Mouse (Mus musculus) ES-Bruce4 (cell line): Measurements from ENCODE around the gene Kcnc4. TPM values are rescaled to one million over a fixed set of nuclear protein-coding genes. Genes with fewer than 3 reads are reported as not detected.

ENCODE experiments used
- H3K27ac ChIP-seq: 2 replicates; pipeline ENCODE4 v1.5.1; 2012; ENCODE audit warnings: low read length, inconsistent platforms; ENCODE audit not compliant: insufficient read depth
- H3K27me3 ChIP-seq: 2 replicates; pipeline ENCODE4 v1.6.1; 2012; ENCODE audit warnings: mild to moderate bottlenecking, low read length, inconsistent platforms; ENCODE audit not compliant: control insufficient read depth, poor library complexity, insufficient read depth, severe bottlenecking
- H3K36me3 ChIP-seq: 2 replicates; pipeline ENCODE4 v1.6.1; 2012; ENCODE audit warnings: inconsistent platforms, mild to moderate bottlenecking, low read length, moderate library complexity; ENCODE audit not compliant: control insufficient read depth, poor library complexity, insufficient read depth, severe bottlenecking
- H3K4me1 ChIP-seq: one replicate; pipeline ENCODE4 v1.8.1; 2011; ENCODE audit warnings: low read length; ENCODE audit not compliant: control insufficient read depth, insufficient read depth
- H3K4me3 ChIP-seq: 2 replicates; pipeline ENCODE4 v1.5.1; 2011; ENCODE audit warnings: low read depth, mild to moderate bottlenecking, low read length
- H3K9ac ChIP-seq: 2 replicates; pipeline ENCODE4 v1.6.1; 2012; ENCODE audit warnings: low read depth, mild to moderate bottlenecking, inconsistent platforms; ENCODE audit not compliant: poor library complexity, severe bottlenecking
- H3K9me3 ChIP-seq: replicated peaks from 2 replicates; pipeline ENCODE4 v1.6.1; 2012; ENCODE audit warnings: mild to moderate bottlenecking, low read length, inconsistent platforms; ENCODE audit not compliant: control insufficient read depth, poor library complexity, insufficient read depth, severe bottlenecking
- CTCF ChIP-seq: IDR thresholded peaks from one replicate; pipeline ENCODE4 v1.8.1; 2011; ENCODE audit warnings: low read depth, low read length
- EP300 ChIP-seq: IDR thresholded peaks from 2 replicates; pipeline ENCODE4 v1.6.1; 2011; ENCODE audit warnings: low read depth, low read length; ENCODE audit not compliant: insufficient read depth
- POLR2A ChIP-seq: IDR thresholded peaks from one replicate; pipeline ENCODE4 v1.8.1; 2011; ENCODE audit warnings: low read length; ENCODE audit not compliant: insufficient read depth
- polyA plus RNA-seq: library from polyadenylated mRNA; stranded (reverse); fragments of >200 nt; gene quantifications from 2 replicates; pipeline ENCODE4 v1.2.4, GENCODE M21; 2011; ENCODE audit warnings: low read depth; ENCODE audit not compliant: missing spikeins, insufficient read depth, insufficient read length

Kcnc4 gene
- polyA plus RNA-seq, 1 experiment = 0.97 TPM

DNA sequence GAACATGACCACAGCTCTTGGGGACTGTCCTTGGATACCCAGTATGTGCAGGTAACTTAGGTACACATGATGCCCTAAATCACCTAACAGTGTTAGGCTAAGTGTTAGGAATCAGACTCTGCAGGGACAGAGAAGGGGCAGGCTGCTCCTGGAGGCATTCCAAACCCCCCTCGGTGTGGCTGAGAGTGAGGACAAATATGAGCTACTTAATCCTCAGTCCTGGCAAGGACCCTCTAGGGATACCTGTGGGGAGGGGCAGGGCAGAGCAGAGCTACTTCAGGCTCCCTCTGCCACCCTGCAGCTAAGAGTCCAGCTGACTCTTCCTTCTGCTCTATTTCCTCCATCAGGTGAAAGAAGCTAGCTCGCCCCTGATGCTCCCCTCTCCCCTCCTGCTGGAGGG is 46.3 kb downstream of the Kcnc4 start:
- no peak overlapping the region for H3K9ac ChIP-seq
- no peaks in the 10 kb centered on the region; the same call in 1 of the 2 replicates for H3K9me3 ChIP-seq
- no peaks in the 10 kb centered on the region for H3K36me3 ChIP-seq
- H3K27me3 ChIP-seq = no peaks in the 10 kb centered on the region
- no peaks in the 10 kb centered on the region for H3K4me1 ChIP-seq
- TF ChIP-seq EP300 (no peak), CTCF (no peak), POLR2A (no peak)
- no peak overlapping the region for H3K4me3 ChIP-seq
- H3K27ac ChIP-seq = no peak overlapping the region

DNA sequence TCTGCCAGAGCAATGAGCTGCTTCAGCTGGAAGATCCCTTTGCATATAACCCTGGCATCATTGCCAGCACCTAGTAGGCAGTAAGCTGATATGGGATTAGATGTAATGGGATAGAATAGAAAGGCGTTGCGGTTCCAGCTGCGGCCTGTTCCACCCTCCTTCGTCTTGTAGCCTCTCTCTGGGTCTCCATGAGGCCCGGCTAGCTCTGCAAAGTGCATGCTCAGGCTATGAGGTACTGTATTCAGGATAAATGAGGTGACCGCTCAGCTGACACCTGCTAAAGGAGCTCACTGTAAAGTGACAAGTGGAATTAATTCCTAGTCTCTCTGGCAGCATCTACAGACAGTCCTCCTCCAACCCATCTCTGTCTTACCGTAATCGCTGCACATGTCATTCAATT is 46.8 kb downstream of the Kcnc4 start:
- H3K4me3 ChIP-seq = no peak overlapping the region
- no peaks in the 10 kb centered on the region for H3K27me3 ChIP-seq
- no peaks in the 10 kb centered on the region; the same call in 1 of the 2 replicates for H3K9me3 ChIP-seq
- no peak overlapping the region for H3K9ac ChIP-seq
- H3K36me3 ChIP-seq = no peaks in the 10 kb centered on the region
- no peak overlapping the region for H3K27ac ChIP-seq
- no peaks in the 10 kb centered on the region for H3K4me1 ChIP-seq
- TF ChIP-seq POLR2A (no peak), EP300 (no peak), CTCF (no peak)

DNA sequence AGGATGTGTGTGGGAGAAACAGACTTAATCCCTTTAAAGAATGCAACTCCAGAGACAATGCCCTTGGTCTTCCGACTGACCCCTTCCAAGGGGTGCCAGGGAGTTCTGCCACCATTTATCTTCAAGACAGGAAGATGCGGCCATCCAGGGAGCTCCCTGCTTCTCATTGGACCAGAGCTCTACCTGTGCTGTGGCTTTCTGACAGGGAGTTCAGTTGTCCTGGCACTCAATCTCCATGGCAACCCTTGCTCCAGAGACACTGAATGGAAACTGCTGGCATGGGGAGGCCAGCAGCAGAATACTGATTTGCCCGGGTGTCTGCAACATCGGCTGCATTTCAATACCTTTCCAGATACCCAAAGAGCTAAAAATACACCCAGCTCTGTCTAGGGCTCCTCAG is 47.7 kb downstream of the Kcnc4 start:
- TF ChIP-seq POLR2A (no peak), CTCF (no peak), EP300 (no peak)
- H3K36me3 ChIP-seq = no peaks in the 10 kb centered on the region
- no peak overlapping the region for H3K9ac ChIP-seq
- H3K9me3 ChIP-seq = no peaks in the 10 kb centered on the region; the same call in 1 of the 2 replicates
- no peak overlapping the region for H3K4me3 ChIP-seq
- H3K4me1 ChIP-seq = no peaks in the 10 kb centered on the region
- H3K27me3 ChIP-seq = no peaks in the 10 kb centered on the region
- H3K27ac ChIP-seq = no peak overlapping the region

DNA sequence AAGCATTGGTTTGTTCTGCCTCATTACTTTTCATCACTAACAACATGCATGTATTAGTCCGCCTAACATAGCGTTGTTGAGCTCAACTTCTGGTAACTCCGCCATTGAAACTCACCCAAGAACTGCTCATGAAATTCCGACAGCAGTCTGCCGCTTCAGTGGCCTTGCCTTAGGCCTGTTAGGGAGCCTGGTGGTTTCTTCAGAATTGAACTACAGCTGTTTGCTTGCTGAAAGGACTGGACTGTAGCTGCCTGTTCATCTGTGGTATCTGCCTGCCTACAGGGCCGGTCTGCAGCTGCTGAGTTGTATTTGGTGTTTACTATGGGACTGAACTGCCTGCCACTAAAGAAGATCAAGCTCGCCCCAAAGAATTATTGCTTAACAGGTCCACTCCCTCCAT is 58.0 kb downstream of the Kcnc4 start:
- no peak overlapping the region for H3K4me3 ChIP-seq
- TF ChIP-seq CTCF = no peak
- TF ChIP-seq EP300 = no peak
- TF ChIP-seq POLR2A = no peak
- no peak overlapping the region for H3K27ac ChIP-seq
- H3K9me3 ChIP-seq = no peaks in the 10 kb centered on the region
- no peaks in the 10 kb centered on the region for H3K4me1 ChIP-seq
- H3K27me3 ChIP-seq = no peaks in the 10 kb centered on the region
- H3K9ac ChIP-seq = no peak overlapping the region
- H3K36me3 ChIP-seq = no peaks in the 10 kb centered on the region

DNA sequence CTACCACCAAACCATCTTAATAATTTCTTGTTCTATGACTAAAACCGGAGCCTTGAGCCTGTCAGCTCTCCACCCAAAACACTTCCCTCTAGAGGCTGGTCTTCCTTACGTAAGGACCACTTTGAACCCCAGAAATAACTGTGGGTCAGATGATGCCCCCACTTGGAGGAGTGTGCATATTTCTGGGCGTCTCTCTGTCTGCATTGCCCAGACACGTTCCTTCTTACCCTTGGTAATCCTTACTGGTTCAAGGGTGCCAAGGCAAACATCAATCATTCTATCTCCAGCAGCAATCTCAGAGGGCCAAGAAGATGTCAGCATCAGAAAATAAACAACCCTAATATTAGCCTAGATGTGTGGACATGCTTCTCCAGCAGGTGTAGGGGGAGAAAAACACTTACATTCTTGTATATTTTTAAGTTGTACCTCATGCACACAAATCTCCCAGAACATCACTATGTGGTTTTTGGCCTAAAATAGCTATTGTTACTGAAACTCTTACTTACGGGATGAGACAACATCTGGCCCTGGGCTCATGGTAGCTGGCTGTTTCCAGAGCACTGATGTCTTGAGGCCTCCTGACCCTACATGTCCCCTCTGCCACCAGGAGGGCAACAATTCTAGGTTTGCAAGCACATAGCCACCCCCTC is 59.2 kb downstream of the Kcnc4 start:
- TF ChIP-seq POLR2A (no peak), EP300 (no peak), CTCF (no peak)
- Histone ChIP-seq H3K9me3 (no peaks in the 10 kb centered on the region), H3K36me3 (no peaks in the 10 kb centered on the region), H3K4me3 (no peak overlapping the region), H3K9ac (no peak overlapping the region), H3K27me3 (no peaks in the 10 kb centered on the region), H3K4me1 (no peaks in the 10 kb centered on the region), H3K27ac (no peak overlapping the region)

DNA sequence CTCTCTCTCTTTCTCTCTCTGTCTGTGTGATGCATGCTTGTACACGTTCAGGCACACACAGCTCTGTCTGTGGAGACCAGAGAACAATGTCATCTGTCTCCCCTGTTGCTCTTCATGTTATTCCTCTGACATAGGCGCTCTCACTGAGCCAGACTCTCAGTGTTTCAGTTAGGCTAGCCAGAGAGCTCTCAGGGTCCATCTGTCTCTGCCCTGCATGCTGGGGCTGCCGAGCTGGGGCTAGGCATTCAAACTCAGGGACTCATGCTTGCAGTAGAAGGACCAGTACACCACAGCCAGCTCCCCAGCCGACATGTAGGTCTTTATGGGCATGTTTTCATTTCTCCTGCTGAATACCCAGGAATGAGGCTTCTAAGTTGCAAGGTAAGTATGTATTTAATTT is 68.2 kb downstream of the Kcnc4 start:
- Histone ChIP-seq H3K4me3 (no peak overlapping the region), H3K9me3 (no peaks in the 10 kb centered on the region), H3K27ac (no peak overlapping the region), H3K36me3 (no peaks in the 10 kb centered on the region), H3K9ac (no peak overlapping the region), H3K27me3 (no peaks in the 10 kb centered on the region), H3K4me1 (no peaks in the 10 kb centered on the region)
- TF ChIP-seq EP300 (no peak), CTCF (no peak), POLR2A (no peak)

Other genes starting within 250 kb of the Kcnc4 start
- gene Cym, start 237.8 kb downstream of the Kcnc4 start, polyA plus RNA-seq = not detected in 2 replicates
- gene A630076J17Rik, start 228.9 kb downstream of the Kcnc4 start, polyA plus RNA-seq = not detected in 2 replicates
- gene Prok1, start 219.8 kb downstream of the Kcnc4 start, polyA plus RNA-seq = not detected in 2 replicates
- 67.6 and 78.6 TPM in 2 replicates for gene Lamtor5, start 180.7 kb downstream of the Kcnc4 start, polyA plus RNA-seq
- gene Slc16a4, start 168.3 kb downstream of the Kcnc4 start, polyA plus RNA-seq = 0.64 and 0.88 TPM in 2 replicates
- gene Rbm15, start 125.9 kb downstream of the Kcnc4 start, polyA plus RNA-seq = 51.7 and 53.0 TPM in 2 replicates
- gene Slc6a17, start 58.5 kb upstream of the Kcnc4 start, polyA plus RNA-seq = 0.32 and 0.42 TPM in 2 replicates
- not detected in 2 replicates for gene Ubl4b, start 95.5 kb upstream of the Kcnc4 start, polyA plus RNA-seq
- gene Alx3, start 135.5 kb upstream of the Kcnc4 start, polyA plus RNA-seq = 0.31 and 1.2 TPM in 2 replicates
- not detected in 2 replicates for gene Gm10961, start 171.8 kb upstream of the Kcnc4 start, polyA plus RNA-seq
- 22.6 and 23.5 TPM in 2 replicates for gene Strip1, start 172.1 kb upstream of the Kcnc4 start, polyA plus RNA-seq
- gene Ahcyl1, start 237.0 kb upstream of the Kcnc4 start, polyA plus RNA-seq = 176 and 179 TPM in 2 replicates